20 mouse cellular contexts compared by ENCODE assay signal in genomic region chr9:53329301-53330206, GRCm38 (mm10). TPM values are rescaled to one million over a fixed set of nuclear protein-coding genes. Genes with fewer than 3 reads are reported as not detected.
A peak's percentile ranks its signal among the peaks of the same experiment; 100 is the strongest.
DNase-seq lines count a peak whose midpoint lies in the region; ATAC-seq lines count a peak whose summit lies in the region.
"Had no signal": no experiment of that assay in that cellular context is flagged by ENCODE, and none has a peak within 500 bp of the region (broad histone marks: within the 10 kb centered on the region; RNA-seq: fewer than 3 reads in every experiment).

No protein-coding gene starts in this region.

- DNase-seq in hindbrain, embryonic 11.5 days (ENCODE audit: low spot score): peak; percentile 24
- no peak for DNase-seq in lung, postnatal 36 days
- no peak for DNase-seq in left cerebral cortex, adult 9 months (ENCODE audit: low spot score in 2 of 2)
- DNase-seq: cerebellum, postnatal 10 days; gastrocnemius, postnatal 14 days; kidney, postnatal 25 days; layer of hippocampus, adult 9-11 months; spleen, adult 18-20 months had no signal

- 0 out of 2 replicates have a peak, but pooled peaks cover 3% of the 10 kb centered on the region for H3K9me3 ChIP-seq in hindbrain, embryonic 11.5 days (ENCODE audit: control insufficient read depth, low read length)
- peaks cover 5% of the 10 kb centered on the region; the same call in 1 of the 2 replicates for H3K9me3 ChIP-seq in hindbrain, embryonic 12.5 days (replicated peaks)
- H3K9me3 ChIP-seq in lung, embryonic 16.5 days (ENCODE audit: control insufficient read depth, low read length): 0 out of 2 replicates have a peak, but pooled peaks cover 5% of the 10 kb centered on the region
- no peaks in the 10 kb centered on the region for H3K9me3 ChIP-seq in intestine, embryonic 15.5 days
- H3K9me3 ChIP-seq in stomach, embryonic 16.5 days (replicated peaks; ENCODE audit: control insufficient read depth, low read length): no peaks in the 10 kb centered on the region; the same call in 1 of the 2 replicates
- H3K9me3 ChIP-seq: G1E; liver, embryonic 15.5 days; stomach, embryonic 15.5 days had no signal

- H3K4me2 ChIP-seq in hindbrain, embryonic 11.5 days (replicated peaks; ENCODE audit: low read depth, low read length): no peak overlapping the region
- H3K4me2 ChIP-seq in hindbrain, embryonic 12.5 days (replicated peaks): no peak overlapping the region
- no peak overlapping the region for H3K4me2 ChIP-seq in lung, embryonic 16.5 days (ENCODE audit: low read depth, low read length)
- no peak overlapping the region for H3K4me2 ChIP-seq in intestine, embryonic 15.5 days (replicated peaks)
- H3K4me2 ChIP-seq in stomach, embryonic 16.5 days (ENCODE audit: low read depth, low read length): no peak overlapping the region
- H3K4me2 ChIP-seq: embryonic facial prominence, embryonic 12.5 days; limb, embryonic 13.5 days; liver, embryonic 15.5 days; stomach, embryonic 15.5 days had no signal

- no peaks in the 10 kb centered on the region for H3K27me3 ChIP-seq in hindbrain, embryonic 11.5 days (ENCODE audit: control insufficient read depth, insufficient read depth, low read length)
- H3K27me3 ChIP-seq in hindbrain, embryonic 12.5 days: no peaks in the 10 kb centered on the region
- H3K27me3 ChIP-seq in lung, embryonic 16.5 days (ENCODE audit: control insufficient read depth, insufficient read depth, low read depth, low read length): no peaks in the 10 kb centered on the region
- H3K27me3 ChIP-seq in intestine, embryonic 15.5 days (replicated peaks): no peaks in the 10 kb centered on the region
- no peaks in the 10 kb centered on the region for H3K27me3 ChIP-seq in stomach, embryonic 16.5 days (ENCODE audit: control insufficient read depth, insufficient read depth, low read length)
- H3K27me3 ChIP-seq: embryonic facial prominence, embryonic 12.5 days; limb, embryonic 13.5 days; liver, embryonic 15.5 days; stomach, embryonic 15.5 days had no signal

- H3K9ac ChIP-seq in hindbrain, embryonic 11.5 days (ENCODE audit: low read depth, low read length): no peak overlapping the region
- H3K9ac ChIP-seq in hindbrain, embryonic 12.5 days: no peak overlapping the region
- H3K9ac ChIP-seq in lung, embryonic 16.5 days (ENCODE audit: low read length): no peak overlapping the region
- no peak overlapping the region for H3K9ac ChIP-seq in intestine, embryonic 15.5 days
- no peak overlapping the region for H3K9ac ChIP-seq in stomach, embryonic 16.5 days (ENCODE audit: low read length)
- H3K9ac ChIP-seq: embryonic facial prominence, embryonic 12.5 days; limb, embryonic 13.5 days; liver, embryonic 15.5 days; stomach, embryonic 15.5 days had no signal

- H3K4me3 ChIP-seq in hindbrain, embryonic 11.5 days (ENCODE audit: low read depth, low read length): no peak overlapping the region
- no peak overlapping the region for H3K4me3 ChIP-seq in hindbrain, embryonic 12.5 days
- no peak overlapping the region for H3K4me3 ChIP-seq in lung, embryonic 16.5 days (ENCODE audit: low read length)
- H3K4me3 ChIP-seq in intestine, embryonic 15.5 days (replicated peaks): no peak overlapping the region
- no peak overlapping the region for H3K4me3 ChIP-seq in stomach, embryonic 16.5 days (replicated peaks; ENCODE audit: low read length)
- H3K4me3 ChIP-seq: embryonic facial prominence, embryonic 12.5 days; limb, embryonic 13.5 days; liver, embryonic 15.5 days; stomach, embryonic 15.5 days had no signal

- no peaks in the 10 kb centered on the region for H3K4me1 ChIP-seq in hindbrain, embryonic 11.5 days (replicated peaks; ENCODE audit: control insufficient read depth, insufficient read depth, low read length)
- H3K4me1 ChIP-seq in hindbrain, embryonic 12.5 days: peaks cover 8% of the 10 kb centered on the region
- peaks cover 15% of the 10 kb centered on the region for H3K4me1 ChIP-seq in lung, embryonic 16.5 days (replicated peaks; ENCODE audit: control insufficient read depth, insufficient read depth, low read length)
- H3K4me1 ChIP-seq in intestine, embryonic 15.5 days (replicated peaks): 0 out of 2 replicates have a peak, but pooled peaks cover 7% of the 10 kb centered on the region
- H3K4me1 ChIP-seq in stomach, embryonic 16.5 days (ENCODE audit: control insufficient read depth, insufficient read depth, low read length): peaks cover 4% of the 10 kb centered on the region; the same call in 1 of the 2 replicates
- H3K4me1 ChIP-seq: embryonic facial prominence, embryonic 12.5 days; limb, embryonic 13.5 days; liver, embryonic 15.5 days; stomach, embryonic 15.5 days had no signal

- 24% methylated on average over 6 of the region's 6 CpGs for WGBS in hindbrain, embryonic 11.5 days
- 17% methylated on average over 6 of the region's 6 CpGs for WGBS in hindbrain, embryonic 12.5 days
- WGBS in lung, embryonic 16.5 days: 47% methylated on average over 6 of the region's 6 CpGs
- 52% methylated on average over 6 of the region's 6 CpGs for WGBS in intestine, embryonic 15.5 days
- 46% methylated on average over 6 of the region's 6 CpGs for WGBS in stomach, embryonic 16.5 days

- H3K27ac ChIP-seq in hindbrain, embryonic 11.5 days (ENCODE audit: low read depth, low read length): no peak overlapping the region
- no peak overlapping the region for H3K27ac ChIP-seq in hindbrain, embryonic 12.5 days
- H3K27ac ChIP-seq in lung, embryonic 16.5 days (ENCODE audit: low read length): 0 out of 2 replicates have a peak overlapping the region, but pooled peaks have one; percentile 9
- H3K27ac ChIP-seq in intestine, embryonic 15.5 days: no peak overlapping the region
- H3K27ac ChIP-seq in stomach, embryonic 16.5 days (ENCODE audit: low read length): peak overlapping the region; percentile 49; the same call in 1 of the 2 replicates
- H3K27ac ChIP-seq: embryonic facial prominence, embryonic 12.5 days; hindbrain, postnatal 0 days; limb, embryonic 13.5 days; liver, embryonic 15.5 days; macrophage; stomach, embryonic 15.5 days had no signal

- H3K36me3 ChIP-seq in hindbrain, embryonic 11.5 days (ENCODE audit: control insufficient read depth, insufficient read depth, low read length): no peaks in the 10 kb centered on the region
- no peaks in the 10 kb centered on the region for H3K36me3 ChIP-seq in hindbrain, embryonic 12.5 days
- H3K36me3 ChIP-seq in lung, embryonic 16.5 days (ENCODE audit: control insufficient read depth, insufficient read depth, low read length): no peaks in the 10 kb centered on the region
- H3K36me3 ChIP-seq in intestine, embryonic 15.5 days: no peaks in the 10 kb centered on the region
- no peaks in the 10 kb centered on the region for H3K36me3 ChIP-seq in stomach, embryonic 16.5 days (ENCODE audit: control insufficient read depth, insufficient read depth, low read length)
- H3K36me3 ChIP-seq: embryonic facial prominence, embryonic 12.5 days; G1E; limb, embryonic 13.5 days; liver, embryonic 15.5 days; stomach, embryonic 15.5 days had no signal

- ATAC-seq in hindbrain, embryonic 11.5 days (ENCODE audit: low FRiP score): peak; percentile 45; the same call in 1 of the 2 replicates
- ATAC-seq in hindbrain, embryonic 12.5 days (ENCODE audit: low FRiP score): no peak
- ATAC-seq in lung, embryonic 16.5 days (ENCODE audit: low read depth): no peak
- ATAC-seq in intestine, embryonic 15.5 days: peak; percentile 11; the same call in 1 of the 2 replicates
- no peak for ATAC-seq in stomach, embryonic 16.5 days (ENCODE audit: insufficient read depth, low FRiP score)
- ATAC-seq: hindbrain, postnatal 0 days; midbrain, embryonic 16.5 days had no signal

RNA-seq across cellular contexts. Expression of gene Exph5, which starts 28.1 kb away (rescaled TPM):
- polyA plus RNA-seq in hindbrain, embryonic 11.5 days (2014; fragmentation: Nextera tagmentation; extraction: Ambion mirVana): 0.66 and 1.7 TPM in 2 replicates
- polyA plus RNA-seq in hindbrain, embryonic 12.5 days (2016; fragmentation: Nextera tagmentation; extraction: Ambion mirVana): 0.49 and 0.76 TPM in 2 replicates
- polyA plus RNA-seq in lung, embryonic 16.5 days (2015; fragmentation: Nextera tagmentation; extraction: Ambion mirVana): 6.9 and 7.3 TPM in 2 replicates
- polyA plus RNA-seq in intestine, embryonic 15.5 days (2015; fragmentation: Nextera tagmentation; extraction: Ambion mirVana): 3.6 and 3.9 TPM in 2 replicates
- 9.1 and 9.9 TPM in 2 replicates for polyA plus RNA-seq in stomach, embryonic 16.5 days (2015; fragmentation: Nextera tagmentation; extraction: Ambion mirVana)
- polyA plus RNA-seq: G1E, macrophage had no signal

RNA-seq across cellular contexts. Expression of gene Kdelc2, which starts 54.3 kb away (rescaled TPM):
- polyA plus RNA-seq in hindbrain, embryonic 11.5 days (2014; fragmentation: Nextera tagmentation; extraction: Ambion mirVana): 10.4 and 11.7 TPM in 2 replicates
- polyA plus RNA-seq in hindbrain, embryonic 12.5 days (2016; fragmentation: Nextera tagmentation; extraction: Ambion mirVana): 13.4 and 15.0 TPM in 2 replicates
- polyA plus RNA-seq in lung, embryonic 16.5 days (2015; fragmentation: Nextera tagmentation; extraction: Ambion mirVana): 51.6 and 53.7 TPM in 2 replicates
- 28.2 and 33.1 TPM in 2 replicates for polyA plus RNA-seq in intestine, embryonic 15.5 days (2015; fragmentation: Nextera tagmentation; extraction: Ambion mirVana)
- polyA plus RNA-seq in stomach, embryonic 16.5 days (2015; fragmentation: Nextera tagmentation; extraction: Ambion mirVana): 33.5 and 33.7 TPM in 2 replicates
- polyA plus RNA-seq: G1E had no signal

Comparison
In these comparisons a context has a peak if more than half of its experiments do, and no peak if none do; other contexts are left out.
1. ATAC-seq: peak in hindbrain, embryonic 11.5 days (single experiment) and intestine, embryonic 15.5 days (single experiment); none in hindbrain, embryonic 12.5 days (single experiment), lung, embryonic 16.5 days (single experiment) and stomach, embryonic 16.5 days (single experiment).
2. H3K27ac ChIP-seq: peak in lung, embryonic 16.5 days (single experiment) and stomach, embryonic 16.5 days (single experiment); none in hindbrain, embryonic 11.5 days (single experiment), hindbrain, embryonic 12.5 days (single experiment) and intestine, embryonic 15.5 days (single experiment).